Mouse (Mus musculus) liver, embryonic 14.5 days (tissue): ENCODE results near the gene Tor1aip1.

Source experiments
- CTCF ChIP-seq: IDR thresholded peaks from 2 replicates; pipeline ENCODE4 v1.5.1; 2016; ENCODE audit warnings: antibody characterized with exemption, low read depth, control low read depth
- EP300 ChIP-seq: IDR thresholded peaks from 2 replicates; pipeline ENCODE4 v1.6.1; 2016; ENCODE audit warnings: antibody characterized with exemption, low read depth

- peak; percentile 85 for TF ChIP-seq CTCF
- no peak for TF ChIP-seq EP300
Measured at GRCm38 (mm10) chr1:156085770-156086169, 49.5 kb upstream of the Tor1aip1 start.
